Mouse (Mus musculus) lung, adult 2 months (tissue): ENCODE data around the gene Tnr.

Source experiments
- CTCF ChIP-seq: fragments of 200-500 bp; IDR thresholded peaks from 2 replicates; pipeline ENCODE4 v1.5.1; 2011; ENCODE audit warnings: mild to moderate bottlenecking, low read length, control low read depth; ENCODE audit not compliant: insufficient read depth
- POLR2A ChIP-seq: fragments of 200-500 bp; IDR thresholded peaks from 2 replicates; pipeline ENCODE4 v1.6.1; 2011; ENCODE audit warnings: low read depth, mild to moderate bottlenecking, control low read depth, low read length, borderline replicate concordance; ENCODE audit errors: extremely low read depth

GRCm38 (mm10) chr1:159878681-159879080 lies 355.1 kb downstream of the Tnr start:
- TF ChIP-seq CTCF (no peak), POLR2A (no peak)
